Mouse (Mus musculus): ENCODE measurements around the gene Ywhah. TPM values are rescaled to one million over a fixed set of nuclear protein-coding genes. Genes with fewer than 3 reads are reported as not detected.

The Ywhah gene
- polyA plus RNA-seq, 1 experiment from 2014 or later: 133 TPM

DNA sequence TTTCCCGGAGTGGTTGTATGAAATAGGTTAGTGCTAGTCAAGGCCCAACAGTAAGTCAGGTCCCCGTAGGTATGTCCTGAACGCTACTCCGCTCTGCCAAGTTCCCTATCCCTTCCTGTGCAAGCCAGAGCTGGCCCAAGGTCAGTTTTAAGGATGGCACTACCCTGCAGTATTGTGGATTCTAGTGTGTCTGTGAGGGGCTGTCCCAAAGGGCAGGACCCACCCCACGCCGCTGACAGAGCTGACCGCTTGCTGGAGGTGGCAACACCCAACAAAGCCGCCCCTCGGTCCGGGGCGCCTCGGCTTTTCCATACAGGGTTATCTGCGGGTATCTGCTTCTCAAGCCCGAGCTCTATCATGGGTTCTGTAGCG, 441 bp upstream of the Ywhah start:
- Histone ChIP-seq H3K4me2 (ENCODE audit: low read depth, low read length) (peak overlapping the region; percentile 88), H3K36me3 (replicated peaks; ENCODE audit: insufficient read depth, low read length) (peaks cover 13% of the 10 kb centered on the region), H3K27me3 (ENCODE audit: insufficient read depth, low read length) (no peaks in the 10 kb centered on the region), H3K9ac (replicated peaks) (peak overlapping the region; percentile 78), H3K9me3 (ENCODE audit: low read length) (no peaks in the 10 kb centered on the region), H3K27ac (ENCODE audit: low read depth) (peak overlapping the region; percentile 98), H3K4me3 (ENCODE audit: low read depth, low read length) (peak overlapping the region; percentile 91), H3K4me1 (ENCODE audit: insufficient read depth) (peaks cover 30% of the 10 kb centered on the region)
- no peak for DNase-seq
- ATAC-seq: peak; percentile 22
- TF ChIP-seq CTCF (IDR thresholded peaks at IDR 0.05; ENCODE audit: low read depth): no peak
- TF ChIP-seq EP300 (IDR thresholded peaks at IDR 0.05; ENCODE audit: low read depth): no peak
- 4% methylated on average over 15 of the region's 15 CpGs for WGBS (ENCODE audit: insufficient replicate concordance)

- Histone ChIP-seq H3K27ac (ENCODE audit: low read depth) (peak overlapping the region; percentile 98), H3K36me3 (replicated peaks; ENCODE audit: insufficient read depth, low read length) (peaks cover 26% of the 10 kb centered on the region), H3K4me2 (ENCODE audit: low read depth, low read length) (peak overlapping the region; percentile 88), H3K4me1 (ENCODE audit: insufficient read depth) (peaks cover 38% of the 10 kb centered on the region), H3K4me3 (ENCODE audit: low read depth, low read length) (peak overlapping the region; percentile 91), H3K9me3 (ENCODE audit: low read length) (no peaks in the 10 kb centered on the region), H3K9ac (replicated peaks) (peak overlapping the region; percentile 94), H3K27me3 (ENCODE audit: insufficient read depth, low read length) (no peaks in the 10 kb centered on the region)
- DNase-seq: no peak
- 0% methylated on average over 12 of the region's 12 CpGs for WGBS (ENCODE audit: insufficient replicate concordance)
- no peak for TF ChIP-seq CTCF (IDR thresholded peaks at IDR 0.05; ENCODE audit: low read depth)
- TF ChIP-seq EP300 (IDR thresholded peaks at IDR 0.05; ENCODE audit: low read depth): no peak
- ATAC-seq: no peak
Observed at GRCm38 (mm10) chr5:33019426-33019821, 808 bp downstream of the Ywhah start.

DNA sequence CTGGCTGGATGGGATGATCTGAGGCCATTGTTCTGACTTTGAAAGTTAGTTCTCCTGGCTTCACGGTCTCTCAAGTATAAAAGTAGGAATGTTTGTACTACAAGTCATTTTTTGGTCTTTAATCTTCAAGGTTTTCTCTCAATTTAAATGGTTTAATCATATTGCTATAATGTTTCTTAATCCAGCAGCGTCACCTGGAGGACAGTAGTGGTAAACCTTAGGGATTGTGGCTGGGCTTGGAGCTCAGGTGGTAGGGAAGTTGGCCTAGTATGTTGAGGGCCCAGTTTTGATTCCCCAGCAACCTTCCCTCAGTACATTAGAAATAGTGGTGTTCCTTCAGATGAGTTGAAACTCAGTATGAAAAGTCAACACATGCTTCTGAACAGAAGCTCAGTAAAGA, 3.0 kb downstream of the Ywhah start:
- H3K4me1 ChIP-seq (ENCODE audit: insufficient read depth): peaks cover 42% of the 10 kb centered on the region
- no peak overlapping the region for H3K27ac ChIP-seq (ENCODE audit: low read depth)
- no peaks in the 10 kb centered on the region for H3K27me3 ChIP-seq (ENCODE audit: insufficient read depth, low read length)
- no peaks in the 10 kb centered on the region for H3K9me3 ChIP-seq (ENCODE audit: low read length)
- DNase-seq (no peak), ATAC-seq (no peak)
- H3K4me3 ChIP-seq (ENCODE audit: low read depth, low read length): no peak overlapping the region
- 0 out of 2 replicates have a peak overlapping the region, but pooled peaks have one; percentile 31 for H3K9ac ChIP-seq (replicated peaks)
- H3K4me2 ChIP-seq (ENCODE audit: low read depth, low read length): peak overlapping the region; percentile 45
- H3K36me3 ChIP-seq (replicated peaks; ENCODE audit: insufficient read depth, low read length): peaks cover 38% of the 10 kb centered on the region
- TF ChIP-seq EP300 (IDR thresholded peaks at IDR 0.05; ENCODE audit: low read depth) (no peak), CTCF (IDR thresholded peaks at IDR 0.05; ENCODE audit: low read depth) (peak; percentile 73)
- WGBS (ENCODE audit: insufficient replicate concordance): 75% methylated on average over 2 of the region's 2 CpGs

GRCm38 (mm10) chr5:33023337-33023736, 4.7 kb downstream of the Ywhah start:
- Histone ChIP-seq H3K9ac (replicated peaks) (no peak overlapping the region), H3K4me1 (ENCODE audit: insufficient read depth) (peaks cover 35% of the 10 kb centered on the region), H3K27ac (ENCODE audit: low read depth) (no peak overlapping the region), H3K9me3 (ENCODE audit: low read length) (no peaks in the 10 kb centered on the region), H3K27me3 (ENCODE audit: insufficient read depth, low read length) (no peaks in the 10 kb centered on the region), H3K4me3 (ENCODE audit: low read depth, low read length) (no peak overlapping the region), H3K36me3 (replicated peaks; ENCODE audit: insufficient read depth, low read length) (peaks cover 44% of the 10 kb centered on the region), H3K4me2 (ENCODE audit: low read depth, low read length) (0 out of 2 replicates have a peak overlapping the region, but pooled peaks have one; percentile 15)
- WGBS (ENCODE audit: insufficient replicate concordance): 87% methylated on average over 4 of the region's 4 CpGs
- DNase-seq: no peak
- no peak for ATAC-seq
- TF ChIP-seq EP300 (IDR thresholded peaks at IDR 0.05; ENCODE audit: low read depth) (no peak), CTCF (IDR thresholded peaks at IDR 0.05; ENCODE audit: low read depth) (no peak)

GRCm38 (mm10) chr5:33024474-33024873, 5.9 kb downstream of the Ywhah start:
- TF ChIP-seq EP300 (IDR thresholded peaks at IDR 0.05; ENCODE audit: low read depth) (no peak), CTCF (IDR thresholded peaks at IDR 0.05; ENCODE audit: low read depth) (no peak)
- DNase-seq (no peak), ATAC-seq (peak; percentile 74)
- H3K36me3 ChIP-seq (replicated peaks; ENCODE audit: insufficient read depth, low read length): peaks cover 46% of the 10 kb centered on the region
- no peak overlapping the region for H3K4me2 ChIP-seq (ENCODE audit: low read depth, low read length)
- H3K9ac ChIP-seq (replicated peaks): no peak overlapping the region
- no peaks in the 10 kb centered on the region for H3K27me3 ChIP-seq (ENCODE audit: insufficient read depth, low read length)
- H3K4me1 ChIP-seq (ENCODE audit: insufficient read depth): peaks cover 35% of the 10 kb centered on the region
- no peaks in the 10 kb centered on the region for H3K9me3 ChIP-seq (ENCODE audit: low read length)
- H3K27ac ChIP-seq (ENCODE audit: low read depth): no peak overlapping the region
- H3K4me3 ChIP-seq (ENCODE audit: low read depth, low read length): no peak overlapping the region
- WGBS (ENCODE audit: insufficient replicate concordance): 25% methylated on average over 5 of the region's 5 CpGs

- Histone ChIP-seq H3K27ac (ENCODE audit: low read depth) (no peak overlapping the region), H3K4me2 (ENCODE audit: low read depth, low read length) (no peak overlapping the region), H3K36me3 (replicated peaks; ENCODE audit: insufficient read depth, low read length) (peaks cover 28% of the 10 kb centered on the region), H3K4me3 (ENCODE audit: low read depth, low read length) (no peak overlapping the region), H3K4me1 (ENCODE audit: insufficient read depth) (peaks cover 18% of the 10 kb centered on the region), H3K9me3 (ENCODE audit: low read length) (no peaks in the 10 kb centered on the region), H3K9ac (replicated peaks) (no peak overlapping the region), H3K27me3 (ENCODE audit: insufficient read depth, low read length) (no peaks in the 10 kb centered on the region)
- ATAC-seq: no peak
- no peak for DNase-seq
- no peak for TF ChIP-seq CTCF (IDR thresholded peaks at IDR 0.05; ENCODE audit: low read depth)
- no peak for TF ChIP-seq EP300 (IDR thresholded peaks at IDR 0.05; ENCODE audit: low read depth)
- 68% methylated on average over 2 of the region's 2 CpGs for whole genome bisulfite sequencing (ENCODE audit: insufficient replicate concordance)
Observed at GRCm38 (mm10) chr5:33028656-33029055, 10.0 kb downstream of the Ywhah start.
